Mouse (Mus musculus) embryonic facial prominence, embryonic 14.5 days (tissue): Measurements from ENCODE around the gene Clgn. TPM values are rescaled to one million over a fixed set of nuclear protein-coding genes. Genes with fewer than 3 reads are reported as not detected.

ENCODE experiments used
- ATAC-seq: fragments of 200-750 bp; cut with Nextera tagmentation; 2 replicates; pipeline ENCODE4 v1.8.0; 2017; ENCODE audit warnings: low read depth, moderate number of reproducible peaks, moderate TSS enrichment
- DNase-seq: peaks from one replicate; pipeline ENCODE4 v3.0.0-alpha.2; 2015; ENCODE audit warnings: low spot score
- H3K27ac ChIP-seq: fragments of 300-500 bp; sonication (generic); replicated peaks from 2 replicates; pipeline ENCODE4 v1.5.1; 2014; ENCODE audit warnings: low read depth, mild to moderate bottlenecking, low read length, moderate library complexity
- H3K27me3 ChIP-seq: fragments of 300-500 bp; sonication (generic); replicated peaks from 2 replicates; pipeline ENCODE4 v1.6.1; 2014; ENCODE audit warnings: low read length; ENCODE audit not compliant: control insufficient read depth, insufficient read depth
- H3K36me3 ChIP-seq: fragments of 300-500 bp; sonication (generic); 2 replicates; pipeline ENCODE4 v1.6.1; 2014; ENCODE audit warnings: low read length, mixed read lengths; ENCODE audit not compliant: control insufficient read depth, insufficient read depth
- H3K4me1 ChIP-seq: fragments of 300-500 bp; sonication (generic); 2 replicates; pipeline ENCODE4 v1.6.1; 2014; ENCODE audit warnings: antibody characterized with exemption, low read length; ENCODE audit not compliant: control insufficient read depth, insufficient read depth
- H3K4me2 ChIP-seq: fragments of 300-500 bp; sonication (generic); 2 replicates; pipeline ENCODE4 v1.6.1; 2014; ENCODE audit warnings: low read depth, mild to moderate bottlenecking, low read length, moderate library complexity, mixed read lengths
- H3K4me3 ChIP-seq: fragments of 300-500 bp; sonication (generic); 2 replicates; pipeline ENCODE4 v1.5.1; 2014; ENCODE audit warnings: low read depth, mild to moderate bottlenecking, low read length
- H3K9ac ChIP-seq: fragments of 300-500 bp; sonication (generic); 2 replicates; pipeline ENCODE4 v1.6.1; 2014; ENCODE audit warnings: low read depth, mild to moderate bottlenecking, low read length, moderate library complexity, mixed read lengths
- H3K9me3 ChIP-seq: fragments of 300-500 bp; sonication (generic); 2 replicates; pipeline ENCODE4 v1.6.1; 2016; ENCODE audit warnings: low read length; ENCODE audit not compliant: control insufficient read depth
- WGBS: fragments of 180-500 bp; shearing (Covaris S2); extraction: QIAGEN DNeasy Blood & Tissue Kit; methylation state at CpG from one replicate; pipeline ENCODE4 v1.1.7; 2014; 5-methylcytosine and 5-hydroxymethylcytosine counted together
- polyA plus RNA-seq: library from polyadenylated mRNA; unstranded; fragments of >200 nt; fragmentation: Nextera tagmentation; extraction: Ambion mirVana; gene quantifications from 2 replicates; pipeline ENCODE4 v1.2.1, GENCODE M21; 2014

Gene Clgn
- polyA plus RNA-seq: 4.1 TPM in 2 replicates

DNA sequence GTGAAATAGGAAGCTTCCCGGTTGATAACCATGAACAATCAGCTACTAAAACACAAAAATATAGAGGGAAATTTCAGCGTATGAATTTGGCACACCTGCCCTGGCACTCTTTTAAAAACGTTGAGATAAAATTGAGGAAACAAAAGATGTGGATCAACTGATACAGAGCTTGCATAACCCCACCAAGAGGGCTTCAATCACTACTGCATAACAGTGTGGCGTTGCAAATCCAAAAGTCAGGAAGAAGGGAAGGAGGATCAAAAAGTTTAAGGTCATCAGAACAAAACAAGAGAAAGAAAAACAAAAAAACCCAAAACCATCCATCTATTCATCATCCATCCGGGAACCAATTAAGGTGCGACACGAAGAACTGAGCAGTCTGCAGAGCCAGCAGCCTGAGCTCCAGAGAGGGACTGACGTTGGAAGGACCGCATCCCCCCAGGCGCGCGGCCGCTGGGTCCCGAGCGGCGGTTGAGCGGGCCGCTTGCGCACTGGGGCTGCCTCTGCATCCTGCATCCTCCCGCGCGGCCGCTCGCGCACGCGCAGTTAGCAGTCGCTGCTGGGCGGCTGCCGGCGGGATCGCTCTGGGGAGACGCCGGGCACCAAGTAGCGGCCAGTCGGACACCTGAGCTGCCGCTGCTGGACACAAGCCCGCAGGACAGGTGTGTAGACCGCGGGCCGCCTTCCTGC lies at the start of gene Clgn:
Gene Clgn, plus strand, starts transcription at position 552 of the 690 bp plus-strand sequence.
- peak; percentile 73 for DNase-seq
- Histone ChIP-seq H3K9me3 (no peaks in the 10 kb centered on the region), H3K9ac (peak within 1 kb of the TSS; percentile 68), H3K4me2 (peak within 1 kb of the TSS; percentile 74), H3K4me3 (peak within 1 kb of the TSS; percentile 46), H3K27ac (no peak within 1 kb of the TSS), H3K4me1 (peaks cover 3% of the 10 kb centered on the region; the same call in 1 of the 2 replicates), H3K36me3 (no peaks in the 10 kb centered on the region), H3K27me3 (peaks cover 22% of the 10 kb centered on the region)
- 8% methylated on average over 22 of the region's 41 CpGs for WGBS
- peak; percentile 85 for ATAC-seq

DNA sequence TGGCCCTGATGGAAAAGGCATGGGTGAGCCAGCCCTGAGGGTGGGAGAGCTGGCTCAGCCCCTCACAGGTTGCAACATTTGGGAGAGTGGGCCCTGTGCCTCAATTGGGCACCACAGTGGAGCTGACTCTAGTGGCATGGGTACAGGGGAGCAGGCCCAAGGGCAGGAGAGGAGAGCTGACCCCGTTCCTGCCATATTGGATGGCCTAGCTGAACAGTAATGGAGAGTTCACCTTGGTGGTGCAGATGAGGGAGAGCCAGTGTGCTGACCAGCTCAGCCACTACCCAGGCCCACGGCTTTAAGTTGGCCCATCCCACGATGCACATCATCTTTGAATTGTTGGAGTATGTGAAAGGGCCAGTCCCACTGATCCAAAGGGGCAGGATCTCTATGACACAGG lies 47.6 kb upstream of the Clgn start:
- Histone ChIP-seq H3K4me1 (no peaks in the 10 kb centered on the region), H3K36me3 (no peaks in the 10 kb centered on the region), H3K4me3 (no peak overlapping the region), H3K27me3 (no peaks in the 10 kb centered on the region), H3K9ac (no peak overlapping the region), H3K9me3 (no peaks in the 10 kb centered on the region), H3K4me2 (no peak overlapping the region), H3K27ac (no peak overlapping the region)
- DNase-seq: no peak
- 84% methylated on average over 3 of the region's 3 CpGs for WGBS
- no peak for ATAC-seq

GRCm38 (mm10) chr8:83342693-83343092 lies 47.0 kb upstream of the Clgn start:
- peak; percentile 54 for DNase-seq
- Histone ChIP-seq H3K27me3 (no peaks in the 10 kb centered on the region), H3K4me3 (no peak overlapping the region), H3K27ac (no peak overlapping the region), H3K9me3 (no peaks in the 10 kb centered on the region), H3K4me2 (no peak overlapping the region), H3K4me1 (no peaks in the 10 kb centered on the region), H3K9ac (no peak overlapping the region), H3K36me3 (no peaks in the 10 kb centered on the region)
- no peak for ATAC-seq

GRCm38 (mm10) chr8:83348263-83348662 lies 41.4 kb upstream of the Clgn start, which contains the start of gene Mgat4d:
Mgat4d (plus strand) TSS chr8:83348471.
- DNase-seq: no peak
- Histone ChIP-seq H3K36me3 (no peaks in the 10 kb centered on the region), H3K4me1 (no peaks in the 10 kb centered on the region), H3K27ac (no peak within 1 kb of the TSS), H3K9ac (no peak within 1 kb of the TSS), H3K27me3 (no peaks in the 10 kb centered on the region), H3K9me3 (no peaks in the 10 kb centered on the region), H3K4me2 (no peak within 1 kb of the TSS), H3K4me3 (no peak within 1 kb of the TSS)
- no peak for ATAC-seq
- WGBS: 81% methylated on average over 18 of the region's 18 CpGs

DNA sequence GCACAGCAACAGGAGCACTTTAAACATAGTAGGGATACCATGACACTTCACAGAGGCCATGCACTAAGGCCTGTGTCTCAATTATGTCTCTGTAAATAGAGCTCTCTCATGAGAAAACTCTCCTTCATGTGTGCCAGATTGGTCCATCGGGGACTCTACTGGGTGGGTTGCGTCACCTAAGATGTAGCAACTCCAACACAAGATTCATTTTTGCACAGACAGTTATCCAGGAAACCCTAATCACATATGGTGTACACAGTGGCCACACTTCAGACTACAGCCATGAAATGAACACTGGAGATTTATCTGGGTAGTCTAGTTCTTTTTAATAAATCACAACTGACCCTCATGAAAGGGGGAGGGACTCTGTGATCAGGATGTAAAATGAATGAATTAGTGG lies 38.4 kb upstream of the Clgn start:
- Histone ChIP-seq H3K36me3 (no peaks in the 10 kb centered on the region), H3K27ac (no peak overlapping the region), H3K9ac (no peak overlapping the region), H3K4me3 (no peak overlapping the region), H3K4me2 (no peak overlapping the region), H3K4me1 (no peaks in the 10 kb centered on the region), H3K9me3 (no peaks in the 10 kb centered on the region), H3K27me3 (no peaks in the 10 kb centered on the region)
- DNase-seq (no peak), ATAC-seq (no peak)
- 94% methylated on average over 2 of the region's 2 CpGs for WGBS

DNA sequence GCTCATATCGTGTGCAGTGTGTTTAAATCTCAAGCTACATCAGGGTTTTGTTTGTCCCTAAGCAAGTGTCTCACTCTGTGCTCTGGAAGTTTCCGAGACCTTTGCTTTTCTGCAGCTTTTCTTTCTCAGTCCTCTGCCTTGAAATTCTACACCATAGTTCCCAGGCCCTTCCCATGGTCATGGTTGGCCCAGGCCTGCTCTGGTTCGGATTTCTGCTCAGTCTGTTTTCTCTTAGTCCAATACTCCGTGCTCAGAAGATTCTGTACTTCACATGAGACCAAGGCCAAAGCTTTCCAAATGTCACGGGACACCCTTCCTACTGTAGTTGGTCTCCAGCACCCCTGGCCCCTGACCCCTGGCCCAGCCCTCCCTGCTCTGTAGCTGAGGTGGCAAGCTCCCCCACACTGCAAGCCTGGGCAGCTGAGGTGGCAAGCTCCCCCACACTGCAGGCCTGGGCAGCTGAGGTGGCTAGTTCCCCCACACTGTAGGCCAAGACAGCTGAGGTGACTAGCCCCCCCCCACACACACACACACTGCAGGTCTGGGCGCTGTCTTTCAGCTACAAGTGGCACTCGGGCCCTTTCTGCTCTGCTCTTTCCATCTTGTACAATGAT lies 26.4 kb upstream of the Clgn start:
- Histone ChIP-seq H3K4me1 (no peaks in the 10 kb centered on the region), H3K27me3 (no peaks in the 10 kb centered on the region), H3K27ac (no peak overlapping the region), H3K9ac (no peak overlapping the region), H3K4me2 (no peak overlapping the region), H3K36me3 (no peaks in the 10 kb centered on the region), H3K9me3 (no peaks in the 10 kb centered on the region), H3K4me3 (no peak overlapping the region)
- DNase-seq (peak; percentile 8), ATAC-seq (no peak)
- 39% methylated on average over 7 of the region's 7 CpGs for WGBS

DNA sequence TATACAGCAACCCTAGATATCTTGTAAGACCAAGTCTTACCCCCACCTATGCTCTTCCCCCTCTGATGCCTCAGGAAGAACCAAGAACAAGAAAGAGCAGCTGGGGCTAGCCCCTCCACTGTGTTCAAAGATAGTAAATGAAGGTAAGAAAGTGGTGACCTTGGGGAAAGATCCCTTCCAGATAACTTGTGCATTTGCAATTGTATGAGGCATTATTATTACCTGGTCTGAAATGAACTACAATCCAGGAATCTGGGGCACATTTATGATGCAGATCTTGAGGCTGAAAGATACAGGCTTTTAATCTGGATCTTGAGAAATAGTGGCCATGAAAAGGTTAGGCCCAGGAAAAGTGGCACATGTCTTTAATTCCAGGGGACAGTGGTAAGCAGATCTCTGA lies 12.4 kb upstream of the Clgn start:
- H3K36me3 ChIP-seq: no peaks in the 10 kb centered on the region
- H3K27ac ChIP-seq: no peak overlapping the region
- ATAC-seq: no peak

GRCm38 (mm10) chr8:83380141-83380540 lies 9.5 kb upstream of the Clgn start:
- no peak for ATAC-seq
- Histone ChIP-seq H3K9ac (no peak overlapping the region), H3K9me3 (no peaks in the 10 kb centered on the region), H3K27me3 (no peaks in the 10 kb centered on the region), H3K4me3 (no peak overlapping the region), H3K4me1 (no peaks in the 10 kb centered on the region), H3K27ac (no peak overlapping the region), H3K4me2 (no peak overlapping the region), H3K36me3 (no peaks in the 10 kb centered on the region)
- DNase-seq: no peak
- WGBS: 70% methylated on average over 4 of the region's 4 CpGs

More for the DNA sequence above, 12.4 kb upstream of the Clgn start:
- no peak for DNase-seq
- Histone ChIP-seq H3K9ac (no peak overlapping the region), H3K27me3 (no peaks in the 10 kb centered on the region), H3K4me2 (no peak overlapping the region), H3K4me3 (no peak overlapping the region), H3K9me3 (no peaks in the 10 kb centered on the region), H3K4me1 (no peaks in the 10 kb centered on the region)

- no peaks in the 10 kb centered on the region for H3K36me3 ChIP-seq
- no peak overlapping the region for H3K4me3 ChIP-seq
- no peak overlapping the region for H3K4me2 ChIP-seq
- DNase-seq: no peak
- H3K4me1 ChIP-seq: no peaks in the 10 kb centered on the region
- H3K9me3 ChIP-seq: no peaks in the 10 kb centered on the region
- WGBS: 77% methylated on average over 2 of the region's 2 CpGs
- no peaks in the 10 kb centered on the region for H3K27me3 ChIP-seq
- no peak for ATAC-seq
- H3K27ac ChIP-seq: no peak overlapping the region
- H3K9ac ChIP-seq: no peak overlapping the region
Measured at GRCm38 (mm10) chr8:83381016-83381415, 8.7 kb upstream of the Clgn start.
